Mouse (Mus musculus) embryonic facial prominence, embryonic 10.5 days (tissue): ENCODE data around the gene Ap1g1. TPM values are rescaled to one million over a fixed set of nuclear protein-coding genes. Genes with fewer than 3 reads are reported as not detected.

Experiments
- DNase-seq: peaks from one replicate; pipeline ENCODE4 v3.0.0-alpha.2; 2017; ENCODE audit warnings: low spot score
- H3K27ac ChIP-seq: fragments of 300-500 bp; sonication (generic); replicated peaks from 2 replicates; pipeline ENCODE4 v1.5.1; 2016; ENCODE audit warnings: mild to moderate bottlenecking
- H3K27me3 ChIP-seq: fragments of 300-500 bp; sonication (generic); replicated peaks from 2 replicates; pipeline ENCODE4 v1.6.1; 2016; ENCODE audit warnings: low read depth, mild to moderate bottlenecking; ENCODE audit not compliant: poor library complexity, severe bottlenecking
- H3K36me3 ChIP-seq: fragments of 300-500 bp; sonication (generic); replicated peaks from 2 replicates; pipeline ENCODE4 v1.6.1; 2016; ENCODE audit warnings: mild to moderate bottlenecking, moderate library complexity
- H3K4me1 ChIP-seq: fragments of 300-500 bp; sonication (generic); 2 replicates; pipeline ENCODE4 v1.6.1; 2016
- H3K4me3 ChIP-seq: fragments of 300-500 bp; sonication (generic); 2 replicates; pipeline ENCODE4 v1.5.1; 2016; ENCODE audit warnings: mild to moderate bottlenecking, moderate library complexity
- H3K9me3 ChIP-seq: fragments of 300-500 bp; sonication (generic); 2 replicates; pipeline ENCODE4 v1.6.1; 2016; ENCODE audit warnings: mild to moderate bottlenecking
- WGBS: fragments of 180-500 bp; shearing (Covaris S2); methylation state at CpG from one replicate; pipeline ENCODE4 v1.1.7; 2016; 5-methylcytosine and 5-hydroxymethylcytosine counted together
- polyA plus RNA-seq: library from polyadenylated mRNA; unstranded; fragments of >200 nt; fragmentation: Nextera tagmentation; extraction: Ambion mirVana; gene quantifications from 2 replicates; pipeline ENCODE4 v1.2.1, GENCODE M21; 2016

Ap1g1 gene
- polyA plus RNA-seq, 1 experiment from 2014 or later: 48.4 TPM

DNA sequence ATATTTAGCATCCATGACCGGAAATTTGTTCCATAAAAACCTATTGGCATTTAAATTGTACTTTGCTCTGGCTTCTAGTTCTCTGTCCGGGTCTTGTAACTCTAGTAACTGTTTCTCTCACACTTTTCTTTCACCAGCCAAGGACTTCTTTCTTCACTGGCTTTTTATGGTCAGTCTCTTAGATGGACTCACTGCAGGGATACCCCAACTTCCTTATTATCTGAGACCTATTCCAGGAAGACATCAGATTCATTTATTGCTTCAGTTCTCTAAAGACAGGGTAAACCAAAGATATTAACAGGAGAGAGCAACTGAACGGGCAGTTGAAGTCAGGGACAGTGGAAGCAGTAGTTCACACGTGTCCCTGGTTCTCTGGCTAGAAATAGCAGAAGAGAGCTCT, 20.9 kb downstream of the Ap1g1 start:
- H3K4me3 ChIP-seq: no peak overlapping the region
- H3K36me3 ChIP-seq: peaks cover 17% of the 10 kb centered on the region
- no peaks in the 10 kb centered on the region for H3K27me3 ChIP-seq
- WGBS: 79% methylated on average over 4 of the region's 4 CpGs
- no peak for DNase-seq
- 0 out of 2 replicates have a peak, but pooled peaks cover 2% of the 10 kb centered on the region for H3K4me1 ChIP-seq
- H3K9me3 ChIP-seq: no peaks in the 10 kb centered on the region
- no peak overlapping the region for H3K27ac ChIP-seq

DNA sequence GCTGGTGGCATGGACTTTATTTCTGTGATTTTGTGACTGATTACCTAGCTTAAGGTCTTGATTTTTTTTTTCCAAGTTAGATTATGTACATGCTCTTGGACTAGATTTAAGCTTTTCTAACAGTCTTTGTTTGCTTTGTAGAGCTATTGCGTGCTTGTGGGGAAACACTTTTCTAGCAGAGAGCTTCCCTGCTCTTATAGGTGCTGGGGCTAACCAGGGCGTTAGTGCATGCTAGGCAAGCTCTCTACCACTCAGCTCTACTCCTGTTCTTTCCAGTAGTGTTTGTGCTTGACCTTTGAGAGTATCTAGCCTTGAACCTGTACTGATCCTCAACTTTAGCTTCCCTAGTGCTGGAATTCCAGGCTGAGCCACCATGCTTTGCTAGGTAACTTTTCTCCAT, 22.0 kb downstream of the Ap1g1 start:
- DNase-seq: no peak
- 94% methylated on average over 2 of the region's 2 CpGs for WGBS
- Histone ChIP-seq H3K4me1 (0 out of 2 replicates have a peak, but pooled peaks cover 2% of the 10 kb centered on the region), H3K4me3 (no peak overlapping the region), H3K27me3 (no peaks in the 10 kb centered on the region), H3K27ac (no peak overlapping the region), H3K36me3 (peaks cover 27% of the 10 kb centered on the region), H3K9me3 (no peaks in the 10 kb centered on the region)

DNA sequence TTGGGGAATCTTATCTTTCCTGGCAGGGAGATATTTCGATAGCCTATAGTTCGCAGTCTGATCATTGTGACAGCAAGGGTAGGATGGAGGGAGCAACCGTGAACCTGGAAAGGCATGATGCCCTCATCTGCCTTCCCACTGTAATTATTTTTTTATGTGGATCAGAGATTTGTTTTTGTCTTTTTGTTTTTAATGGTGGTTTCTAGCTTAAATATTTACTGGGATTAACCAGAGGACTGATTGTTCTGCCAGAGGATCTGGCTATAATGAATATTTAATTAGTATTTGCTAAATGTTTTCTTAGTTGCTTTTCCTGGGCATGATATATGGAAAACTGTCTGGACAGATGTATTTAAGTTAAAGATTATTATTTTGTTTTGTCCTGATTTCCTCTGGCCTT, 24.9 kb downstream of the Ap1g1 start:
- H3K27me3 ChIP-seq: no peaks in the 10 kb centered on the region
- no peak overlapping the region for H3K4me3 ChIP-seq
- peaks cover 36% of the 10 kb centered on the region for H3K36me3 ChIP-seq
- no peaks in the 10 kb centered on the region for H3K9me3 ChIP-seq
- WGBS: 97% methylated on average over 3 of the region's 3 CpGs
- 0 out of 2 replicates have a peak, but pooled peaks cover 5% of the 10 kb centered on the region for H3K4me1 ChIP-seq
- no peak overlapping the region for H3K27ac ChIP-seq
- DNase-seq: no peak

DNA sequence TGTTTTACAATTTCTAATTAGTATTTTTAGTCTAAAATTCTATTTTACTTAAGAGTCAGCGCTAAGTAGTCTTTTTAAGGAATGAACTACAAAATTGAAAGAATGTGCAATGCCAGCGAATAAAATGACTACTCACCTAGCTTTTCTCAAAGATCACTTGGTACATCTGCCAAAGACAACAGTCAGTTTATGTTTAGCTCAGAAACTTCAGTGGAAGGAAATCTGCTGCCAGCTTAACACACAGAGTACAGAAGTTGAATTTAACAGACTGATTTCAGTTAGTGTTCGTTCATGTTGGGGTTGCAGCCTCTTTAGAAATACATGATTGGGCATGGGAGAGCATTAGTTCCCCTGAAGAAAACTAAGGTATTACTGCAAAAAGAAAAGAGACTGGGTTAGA, 25.4 kb downstream of the Ap1g1 start:
- H3K4me1 ChIP-seq: 0 out of 2 replicates have a peak, but pooled peaks cover 5% of the 10 kb centered on the region
- H3K4me3 ChIP-seq: no peak overlapping the region
- H3K27ac ChIP-seq: no peak overlapping the region
- H3K9me3 ChIP-seq: no peaks in the 10 kb centered on the region
- peaks cover 36% of the 10 kb centered on the region for H3K36me3 ChIP-seq
- DNase-seq: no peak
- H3K27me3 ChIP-seq: no peaks in the 10 kb centered on the region
- WGBS: 97% methylated on average over 3 of the region's 3 CpGs

DNA sequence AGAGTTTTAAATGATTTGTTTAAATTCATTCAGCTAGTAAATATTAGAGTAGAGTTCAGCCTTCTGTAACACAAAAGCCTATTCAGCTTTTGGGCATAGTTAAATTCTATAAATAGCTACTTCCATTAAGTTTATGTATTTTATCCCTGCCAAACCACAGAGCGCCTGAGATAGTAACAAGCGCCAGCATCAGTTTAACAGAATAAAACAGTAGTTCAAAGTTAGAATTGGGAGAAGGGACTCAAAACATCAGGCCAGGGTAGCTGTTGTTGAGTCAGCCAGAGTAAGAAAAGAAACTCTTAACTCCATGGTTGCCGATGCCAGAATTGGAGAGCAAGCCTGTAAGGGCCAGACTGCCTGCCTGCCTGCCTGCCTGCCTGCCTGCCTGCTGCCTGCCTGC, 28.2 kb downstream of the Ap1g1 start:
- Histone ChIP-seq H3K4me3 (no peak overlapping the region), H3K4me1 (peaks cover 5% of the 10 kb centered on the region; the same call in 1 of the 2 replicates), H3K9me3 (no peaks in the 10 kb centered on the region), H3K27me3 (no peaks in the 10 kb centered on the region), H3K27ac (no peak overlapping the region), H3K36me3 (peaks cover 41% of the 10 kb centered on the region)
- WGBS: 90% methylated on average over 3 of the region's 3 CpGs
- DNase-seq: no peak

DNA sequence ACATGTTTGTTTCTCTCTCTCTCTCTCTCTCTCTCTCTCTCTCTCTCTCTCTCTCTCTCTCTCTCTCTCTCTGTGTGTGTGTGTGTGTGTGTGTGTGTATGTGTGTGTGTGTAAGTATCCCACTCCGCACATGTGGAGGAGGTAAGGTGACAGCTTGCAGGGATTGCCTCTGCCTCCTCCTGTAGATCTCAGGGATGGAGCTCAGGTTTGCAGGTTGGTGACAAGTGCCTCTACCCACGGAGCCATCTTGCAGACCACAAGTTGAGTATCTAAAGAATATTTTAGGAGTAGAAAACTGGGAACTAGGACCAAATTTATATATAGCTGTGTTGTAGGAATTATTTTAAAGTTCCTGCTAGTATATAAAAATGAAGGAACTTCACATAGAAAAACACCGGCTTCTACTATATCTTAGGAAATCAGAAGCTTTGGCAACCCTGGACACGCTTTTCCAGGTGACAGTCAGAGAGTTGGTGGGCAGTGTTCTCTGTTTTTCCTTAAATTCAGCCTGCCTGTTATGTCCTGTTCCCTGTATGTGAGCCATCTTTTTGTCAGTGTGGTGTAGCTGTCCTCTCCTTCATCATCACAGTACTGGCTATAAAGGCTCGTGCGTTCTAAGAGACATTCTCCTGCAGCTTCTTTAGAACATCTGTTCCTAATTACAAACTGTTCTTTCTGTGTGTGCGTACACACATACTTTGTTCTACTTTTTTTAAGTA, 29.2 kb downstream of the Ap1g1 start:
- Histone ChIP-seq H3K9me3 (no peaks in the 10 kb centered on the region), H3K27me3 (no peaks in the 10 kb centered on the region), H3K4me3 (no peak overlapping the region), H3K36me3 (peaks cover 41% of the 10 kb centered on the region), H3K27ac (no peak overlapping the region), H3K4me1 (peaks cover 8% of the 10 kb centered on the region; the same call in 1 of the 2 replicates)
- 73% methylated on average over 7 of the region's 7 CpGs for WGBS
- no peak for DNase-seq

DNA sequence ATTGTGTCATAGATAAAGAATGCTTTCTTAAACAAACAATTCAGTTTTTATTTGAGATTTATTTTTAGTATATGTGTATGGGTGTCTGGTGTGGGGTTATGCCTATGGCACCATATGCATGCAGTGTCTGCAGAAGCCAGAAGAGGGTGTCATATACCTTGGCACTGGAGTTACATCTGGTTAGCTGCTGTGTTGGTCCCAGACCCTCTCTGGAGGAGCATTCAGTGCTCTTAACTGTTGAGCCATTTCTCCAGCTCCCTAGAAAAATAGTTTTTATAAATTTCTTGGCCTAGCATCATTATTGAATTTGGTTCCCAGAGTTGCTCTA, 29.7 kb downstream of the Ap1g1 start:
- Histone ChIP-seq H3K27me3 (no peaks in the 10 kb centered on the region), H3K4me3 (no peak overlapping the region), H3K36me3 (peaks cover 36% of the 10 kb centered on the region), H3K9me3 (no peaks in the 10 kb centered on the region), H3K4me1 (peaks cover 9% of the 10 kb centered on the region; the same call in 1 of the 2 replicates), H3K27ac (no peak overlapping the region)
- DNase-seq: no peak

DNA sequence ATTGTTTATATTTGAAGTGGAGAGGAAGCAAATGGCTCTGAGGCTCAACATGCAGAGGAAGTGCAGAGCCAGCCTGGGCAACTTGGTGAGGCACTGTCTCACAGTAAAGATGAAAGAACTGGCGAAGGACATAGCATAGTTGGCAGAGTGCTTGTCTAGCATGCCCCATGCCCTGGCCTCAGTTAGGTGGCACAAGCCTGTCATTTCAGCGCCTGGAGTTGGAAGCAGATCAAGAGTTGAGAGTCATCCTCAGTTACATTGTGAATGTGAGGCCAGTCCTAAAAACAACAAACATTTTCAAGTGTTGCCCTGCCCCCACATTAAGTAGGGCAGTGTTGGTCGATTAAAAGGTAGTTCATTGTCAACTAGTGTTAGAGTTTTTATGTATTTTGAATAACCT, 32.1 kb downstream of the Ap1g1 start:
- WGBS: 77% methylated on average over 3 of the region's 3 CpGs
- peaks cover 25% of the 10 kb centered on the region for H3K36me3 ChIP-seq
- H3K27me3 ChIP-seq: no peaks in the 10 kb centered on the region
- no peaks in the 10 kb centered on the region for H3K9me3 ChIP-seq
- no peak for DNase-seq
- no peak overlapping the region for H3K27ac ChIP-seq
- H3K4me3 ChIP-seq: no peak overlapping the region
- H3K4me1 ChIP-seq: peaks cover 9% of the 10 kb centered on the region; the same call in 1 of the 2 replicates

DNA sequence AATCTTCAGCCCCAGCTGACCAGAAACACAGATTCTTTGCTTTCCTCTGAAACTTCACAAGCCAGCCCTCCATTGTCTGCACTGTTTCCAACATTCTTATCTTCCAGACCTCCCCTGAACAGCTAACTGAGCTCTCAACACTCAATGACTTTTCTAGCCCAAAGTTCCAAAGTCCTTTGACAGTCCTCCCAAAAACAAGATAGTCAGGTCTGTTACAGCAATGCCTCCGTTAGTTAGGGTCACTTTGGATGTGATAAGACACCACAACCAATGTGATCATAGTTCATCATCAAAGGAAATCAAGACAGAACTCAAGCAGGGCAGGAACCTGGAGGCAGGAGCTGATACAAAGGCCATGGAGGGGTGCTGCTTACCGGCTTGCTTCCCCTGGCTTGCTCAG, 36.9 kb downstream of the Ap1g1 start:
- WGBS: 91% methylated on average over 2 of the region's 2 CpGs
- H3K27me3 ChIP-seq: no peaks in the 10 kb centered on the region
- H3K4me3 ChIP-seq: no peak overlapping the region
- DNase-seq: no peak
- no peak overlapping the region for H3K27ac ChIP-seq
- H3K9me3 ChIP-seq: no peaks in the 10 kb centered on the region
- H3K36me3 ChIP-seq: peaks cover 20% of the 10 kb centered on the region
- H3K4me1 ChIP-seq: peaks cover 11% of the 10 kb centered on the region; the same call in 1 of the 2 replicates

DNA sequence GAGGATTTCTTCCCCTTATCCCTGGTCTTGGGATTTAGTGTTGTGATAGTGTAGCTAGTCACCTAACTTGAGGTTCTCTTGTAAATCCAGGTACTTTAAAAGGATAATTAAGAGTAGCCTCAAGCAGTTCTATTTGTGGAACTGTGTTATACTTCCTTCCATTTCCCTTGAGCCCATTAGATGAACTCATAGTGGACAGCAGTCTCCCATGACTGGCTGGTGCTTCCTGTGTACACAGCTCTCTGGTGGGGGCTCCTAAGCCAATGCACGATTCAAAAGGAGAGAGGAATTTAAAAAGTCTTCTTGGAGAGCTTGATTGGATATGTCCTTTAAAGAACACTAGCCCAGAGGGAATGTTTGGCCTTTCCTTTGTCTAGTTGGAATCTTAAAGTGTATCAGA, 39.6 kb downstream of the Ap1g1 start:
- no peak overlapping the region for H3K27ac ChIP-seq
- WGBS: 43% methylated on average over 1 of the region's 1 CpGs
- peaks cover 5% of the 10 kb centered on the region; the same call in 1 of the 2 replicates for H3K4me1 ChIP-seq
- no peak overlapping the region for H3K4me3 ChIP-seq
- H3K9me3 ChIP-seq: no peaks in the 10 kb centered on the region
- H3K36me3 ChIP-seq: peaks cover 18% of the 10 kb centered on the region
- H3K27me3 ChIP-seq: no peaks in the 10 kb centered on the region
- no peak for DNase-seq

DNA sequence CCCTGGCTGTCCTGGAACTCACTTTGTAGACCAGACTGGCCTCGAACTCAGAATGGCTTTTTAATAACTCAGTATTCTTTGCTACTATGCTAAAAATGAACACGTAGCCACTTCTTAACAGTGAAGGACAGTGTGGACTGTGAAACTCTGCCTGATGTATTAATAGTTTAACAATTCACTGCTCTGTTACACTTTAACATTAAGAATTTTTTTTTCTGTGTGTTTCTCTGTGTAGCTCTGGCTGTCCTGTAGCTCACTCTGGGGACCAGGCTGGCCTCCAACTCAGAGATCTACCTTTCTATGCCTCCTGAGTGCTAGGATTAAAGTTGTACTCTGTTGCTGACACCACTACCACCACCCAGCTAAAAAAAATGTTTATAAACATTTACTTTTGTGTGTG, 45.2 kb downstream of the Ap1g1 start:
- Histone ChIP-seq H3K4me3 (no peak overlapping the region), H3K4me1 (no peaks in the 10 kb centered on the region), H3K9me3 (no peaks in the 10 kb centered on the region), H3K27ac (no peak overlapping the region), H3K36me3 (peaks cover 20% of the 10 kb centered on the region), H3K27me3 (no peaks in the 10 kb centered on the region)
- no peak for DNase-seq
- WGBS: 93% methylated on average over 2 of the region's 2 CpGs

DNA sequence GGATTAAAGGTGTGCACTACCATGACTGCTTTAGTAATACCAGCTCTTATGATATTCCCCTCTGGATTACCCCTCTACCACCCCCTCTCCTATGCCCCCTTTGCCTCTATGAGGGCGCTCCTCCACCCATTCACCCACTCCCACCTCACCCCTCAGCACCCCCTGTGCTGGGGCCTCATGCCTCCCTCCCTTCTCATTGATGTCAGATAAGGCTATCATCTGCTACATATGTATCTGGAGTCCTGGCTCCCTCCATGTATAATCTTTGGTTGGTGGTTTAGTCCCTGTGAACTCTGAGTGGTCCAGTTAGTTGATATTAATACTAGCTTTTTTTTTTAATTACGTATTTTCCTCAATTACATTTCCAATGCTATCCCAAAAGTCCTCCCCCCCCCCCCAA, 61.5 kb downstream of the Ap1g1 start:
- WGBS: 94% methylated on average over 2 of the region's 2 CpGs
- Histone ChIP-seq H3K4me1 (no peaks in the 10 kb centered on the region), H3K27ac (no peak overlapping the region), H3K9me3 (no peaks in the 10 kb centered on the region), H3K36me3 (peaks cover 88% of the 10 kb centered on the region), H3K4me3 (no peak overlapping the region), H3K27me3 (no peaks in the 10 kb centered on the region)
- DNase-seq: no peak

DNA sequence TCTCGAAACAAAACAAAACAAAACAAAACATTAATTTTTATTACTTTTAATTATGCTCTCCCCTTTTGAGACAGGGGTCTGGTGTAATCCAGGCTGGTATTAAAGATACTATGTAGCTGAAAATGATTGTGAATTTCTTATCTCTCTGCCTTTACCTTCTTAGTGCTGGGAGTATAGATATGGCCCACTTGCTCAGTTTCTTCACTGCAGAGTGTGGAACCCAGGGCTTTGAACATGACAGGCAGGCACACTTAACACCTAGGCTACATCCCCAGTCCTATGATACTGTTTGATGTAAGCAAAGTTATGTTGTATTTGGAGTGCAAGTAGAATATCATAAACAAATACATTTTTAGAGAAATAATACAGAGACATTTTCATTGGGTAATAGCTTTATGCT, 64.1 kb downstream of the Ap1g1 start:
- 83% methylated on average over 1 of the region's 1 CpGs for WGBS
- H3K4me1 ChIP-seq: no peaks in the 10 kb centered on the region
- no peak overlapping the region for H3K4me3 ChIP-seq
- no peaks in the 10 kb centered on the region for H3K27me3 ChIP-seq
- H3K9me3 ChIP-seq: no peaks in the 10 kb centered on the region
- no peak for DNase-seq
- H3K27ac ChIP-seq: no peak overlapping the region
- H3K36me3 ChIP-seq: peaks cover 86% of the 10 kb centered on the region
